Mouse (Mus musculus) thymus, adult 2 months (tissue): ENCODE results near the gene Zfp704. TPM values are rescaled to one million over a fixed set of nuclear protein-coding genes. Genes with fewer than 3 reads are reported as not detected.

Source experiments
- DNase-seq: peaks from one replicate; pipeline ENCODE4 v3.0.0; 2021
- H3K27ac ChIP-seq: fragments of 200-500 bp; 2 replicates; pipeline ENCODE4 v1.5.1; 2012; ENCODE audit warnings: low read length, control low read depth; ENCODE audit not compliant: control insufficient read depth, insufficient read depth
- H3K27me3 ChIP-seq: fragments of 200-500 bp; 2 replicates; pipeline ENCODE4 v1.6.1; 2012; ENCODE audit warnings: mild to moderate bottlenecking, low read length, moderate library complexity, mixed read lengths; ENCODE audit not compliant: control insufficient read depth, insufficient read depth
- H3K36me3 ChIP-seq: fragments of 200-500 bp; 2 replicates; pipeline ENCODE4 v1.6.1; 2012; ENCODE audit warnings: mild to moderate bottlenecking, low read length, moderate library complexity; ENCODE audit not compliant: control insufficient read depth, insufficient read depth
- H3K4me1 ChIP-seq: fragments of 200-500 bp; replicated peaks from 2 replicates; pipeline ENCODE4 v1.6.1; 2012; ENCODE audit warnings: low read length; ENCODE audit not compliant: control insufficient read depth, insufficient read depth
- H3K4me3 ChIP-seq: fragments of 200-500 bp; 2 replicates; pipeline ENCODE4 v1.5.1; 2012; ENCODE audit warnings: mild to moderate bottlenecking, low read length, control low read depth, moderate library complexity; ENCODE audit not compliant: control insufficient read depth, insufficient read depth
- CTCF ChIP-seq: fragments of 200-500 bp; IDR thresholded peaks from 2 replicates; pipeline ENCODE4 v1.5.1; 2012; ENCODE audit warnings: mild to moderate bottlenecking, control low read depth, low read length, moderate library complexity, borderline replicate concordance; ENCODE audit not compliant: control insufficient read depth, poor library complexity, insufficient read depth; ENCODE audit errors: extremely low read depth
- POLR2A ChIP-seq: fragments of 200-500 bp; IDR thresholded peaks from 2 replicates; pipeline ENCODE4 v1.6.1; 2012; ENCODE audit warnings: mild to moderate bottlenecking, low read length, control low read depth, moderate library complexity; ENCODE audit not compliant: control insufficient read depth, poor library complexity, insufficient read depth; ENCODE audit errors: extremely low read depth
- whole genome bisulfite sequencing: fragments of 180-500 bp; shearing (Covaris S2); methylation state at CpG from one replicate; pipeline ENCODE4 v1.1.7; 2018; 5-methylcytosine and 5-hydroxymethylcytosine counted together
- polyA plus RNA-seq: library from polyadenylated mRNA; depleted of rRNA; stranded (reverse); fragments of >200 nt; gene quantifications from 2 replicates; pipeline ENCODE4 v1.2.3, GENCODE M21; 2012

The Zfp704 gene
- polyA plus RNA-seq, 1 experiment: 7.4 TPM

GRCm38 (mm10) chr3:9543463-9543862 lies 66.4 kb downstream of the Zfp704 start:
- H3K4me3 ChIP-seq: no peak overlapping the region
- TF ChIP-seq CTCF: no peak
- no peak for TF ChIP-seq POLR2A
- DNase-seq: no peak
- no peaks in the 10 kb centered on the region; the same call in 1 of the 2 replicates for H3K27me3 ChIP-seq
- 91% methylated on average over 4 of the region's 4 CpGs for WGBS
- H3K4me1 ChIP-seq: peaks cover 12% of the 10 kb centered on the region
- no peaks in the 10 kb centered on the region for H3K36me3 ChIP-seq
- H3K27ac ChIP-seq: no peak overlapping the region

DNA sequence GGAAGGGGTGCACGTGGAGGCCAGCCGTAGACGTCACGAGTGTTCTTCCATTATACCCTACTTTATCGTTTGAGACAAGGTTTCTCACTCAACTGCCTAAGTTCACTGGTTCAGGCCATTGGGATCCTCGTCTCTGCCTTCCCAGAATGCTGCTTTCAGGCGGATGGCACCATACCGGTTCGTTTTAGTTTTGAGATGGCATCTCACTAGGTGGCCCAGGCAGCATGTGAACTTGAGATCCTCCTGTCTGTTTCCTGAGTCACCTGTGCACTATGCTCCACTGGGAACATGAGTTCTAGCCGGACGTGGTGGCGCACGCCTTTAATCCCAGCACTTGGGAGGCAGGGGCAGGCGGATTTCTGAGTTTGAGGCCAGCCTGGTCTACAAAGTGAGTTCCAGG lies 68.3 kb downstream of the Zfp704 start:
- H3K4me1 ChIP-seq: no peaks in the 10 kb centered on the region
- H3K27me3 ChIP-seq: no peaks in the 10 kb centered on the region; the same call in 1 of the 2 replicates
- H3K4me3 ChIP-seq: no peak overlapping the region
- H3K27ac ChIP-seq: no peak overlapping the region
- WGBS: 99% methylated on average over 14 of the region's 14 CpGs
- DNase-seq: no peak
- TF ChIP-seq CTCF (no peak), POLR2A (no peak)
- H3K36me3 ChIP-seq: no peaks in the 10 kb centered on the region

GRCm38 (mm10) chr3:9538510-9538909 lies 71.4 kb downstream of the Zfp704 start:
- Histone ChIP-seq H3K27me3 (no peaks in the 10 kb centered on the region; the same call in 1 of the 2 replicates), H3K36me3 (no peaks in the 10 kb centered on the region), H3K4me1 (no peaks in the 10 kb centered on the region), H3K4me3 (no peak overlapping the region), H3K27ac (no peak overlapping the region)
- TF ChIP-seq POLR2A: no peak
- TF ChIP-seq CTCF: no peak
- WGBS: 91% methylated on average over 2 of the region's 2 CpGs
- DNase-seq: no peak

GRCm38 (mm10) chr3:9537889-9538288 lies 72.0 kb downstream of the Zfp704 start:
- 95% methylated on average over 7 of the region's 7 CpGs for WGBS

GRCm38 (mm10) chr3:9530097-9530780 lies 79.6 kb downstream of the Zfp704 start:
- no peaks in the 10 kb centered on the region for H3K36me3 ChIP-seq
- WGBS: 92% methylated on average over 9 of the region's 9 CpGs
- H3K4me3 ChIP-seq: no peak overlapping the region
- H3K27me3 ChIP-seq: no peaks in the 10 kb centered on the region
- TF ChIP-seq CTCF: no peak
- TF ChIP-seq POLR2A: no peak
- DNase-seq: no peak
- no peaks in the 10 kb centered on the region for H3K4me1 ChIP-seq
- no peak overlapping the region for H3K27ac ChIP-seq

More at GRCm38 (mm10) chr3:9537889-9538288, 72.0 kb downstream of the Zfp704 start:
- TF ChIP-seq CTCF: no peak
- TF ChIP-seq POLR2A: no peak
- no peak for DNase-seq
- Histone ChIP-seq H3K4me1 (no peaks in the 10 kb centered on the region), H3K4me3 (no peak overlapping the region), H3K36me3 (no peaks in the 10 kb centered on the region), H3K27me3 (no peaks in the 10 kb centered on the region; the same call in 1 of the 2 replicates), H3K27ac (no peak overlapping the region)

DNA sequence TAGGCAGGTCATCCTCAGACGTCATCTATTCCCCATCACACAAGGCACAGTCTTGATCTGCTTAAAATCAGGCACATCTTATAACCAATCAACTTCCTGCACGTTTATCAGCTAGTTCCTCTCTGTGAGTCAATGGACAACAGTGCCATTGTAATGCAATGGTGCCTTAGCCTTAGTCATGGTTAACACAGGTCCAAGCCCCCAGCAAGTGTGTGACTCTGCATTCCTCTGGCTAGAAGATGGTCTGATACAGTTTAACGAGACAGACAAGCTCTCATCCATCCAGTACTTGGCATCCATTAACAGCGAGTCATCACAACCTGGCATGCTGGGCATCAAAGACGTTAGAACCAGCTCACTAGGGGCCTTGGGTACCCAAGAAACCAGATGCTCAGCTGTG lies 85.5 kb downstream of the Zfp704 start:
- 69% methylated on average over 5 of the region's 5 CpGs for WGBS
- no peak overlapping the region for H3K4me3 ChIP-seq
- no peak for DNase-seq
- H3K27me3 ChIP-seq: no peaks in the 10 kb centered on the region
- H3K4me1 ChIP-seq: peaks cover 21% of the 10 kb centered on the region
- H3K27ac ChIP-seq: no peak overlapping the region
- TF ChIP-seq POLR2A (no peak), CTCF (no peak)
- no peaks in the 10 kb centered on the region for H3K36me3 ChIP-seq
